Mouse (Mus musculus): ENCODE data around the gene Spata25. TPM values are rescaled to one million over a fixed set of nuclear protein-coding genes. Genes with fewer than 3 reads are reported as not detected.
"Not testable (repeated sequence)": the region's sequence is repeated elsewhere in the genome, so short reads cannot be mapped to it uniquely, and the experiment has no call there.

The Spata25 gene
- polyA plus RNA-seq, 1 experiment from 2014 or later, result not detected

- H3K36me3 ChIP-seq; H3K9me3 ChIP-seq (replicated peaks); H3K4me2 ChIP-seq (replicated peaks); H3K4me3 ChIP-seq (replicated peaks); ATAC-seq (ENCODE audit: insufficient number of reproducible peaks, low FRiP score, low TSS enrichment, low read depth); H3K9ac ChIP-seq; H3K27ac ChIP-seq (replicated peaks); H3K27me3 ChIP-seq: not testable (repeated sequence)
- 96% methylated on average over 9 of the region's 9 CpGs for WGBS
- peaks cover 24% of the 10 kb centered on the region for H3K4me1 ChIP-seq
Measured at GRCm38 (mm10) chr2:164863411-164863810, 35.1 kb upstream of the Spata25 start.

GRCm38 (mm10) chr2:164862179-164862861, 34.0 kb upstream of the Spata25 start:
- WGBS, result 30% methylated on average over 9 of the region's 9 CpGs
- Histone ChIP-seq H3K27ac (replicated peaks) (peak overlapping the region; percentile 41), H3K4me3 (replicated peaks) (no peak overlapping the region), H3K9me3 (replicated peaks) (no peaks in the 10 kb centered on the region), H3K36me3 (no peaks in the 10 kb centered on the region), H3K4me1 (peaks cover 35% of the 10 kb centered on the region), H3K9ac (no peak overlapping the region), H3K27me3 (no peaks in the 10 kb centered on the region; the same call in 1 of the 2 replicates), H3K4me2 (replicated peaks) (no peak overlapping the region)
- 0 out of 2 replicates have a peak, but pooled peaks have one; percentile 66 for ATAC-seq (ENCODE audit: insufficient number of reproducible peaks, low FRiP score, low TSS enrichment, low read depth)

- no peak overlapping the region for H3K4me3 ChIP-seq (replicated peaks)
- no peak overlapping the region for H3K4me2 ChIP-seq (replicated peaks)
- H3K27ac ChIP-seq (replicated peaks), result no peak overlapping the region
- no peaks in the 10 kb centered on the region for H3K9me3 ChIP-seq (replicated peaks)
- H3K27me3 ChIP-seq, result peaks cover 6% of the 10 kb centered on the region
- peaks cover 47% of the 10 kb centered on the region for H3K4me1 ChIP-seq
- ATAC-seq (ENCODE audit: insufficient number of reproducible peaks, low FRiP score, low TSS enrichment, low read depth), result no peak
- WGBS, result 51% methylated on average over 4 of the region's 4 CpGs
- H3K9ac ChIP-seq, result no peak overlapping the region
- no peaks in the 10 kb centered on the region for H3K36me3 ChIP-seq
Measured at GRCm38 (mm10) chr2:164861094-164861493, 32.8 kb upstream of the Spata25 start.

- Histone ChIP-seq H3K4me3 (replicated peaks) (no peak overlapping the region), H3K27me3 (peaks cover 6% of the 10 kb centered on the region), H3K4me2 (replicated peaks) (no peak overlapping the region), H3K9me3 (replicated peaks) (no peaks in the 10 kb centered on the region), H3K9ac (no peak overlapping the region), H3K27ac (replicated peaks) (no peak overlapping the region), H3K36me3 (no peaks in the 10 kb centered on the region), H3K4me1 (peaks cover 48% of the 10 kb centered on the region)
- 58% methylated on average over 9 of the region's 9 CpGs for WGBS
- ATAC-seq (ENCODE audit: insufficient number of reproducible peaks, low FRiP score, low TSS enrichment, low read depth), result no peak
Measured at GRCm38 (mm10) chr2:164859640-164860432, 31.5 kb upstream of the Spata25 start.

GRCm38 (mm10) chr2:164859155-164859554, 30.8 kb upstream of the Spata25 start:
- H3K4me3 ChIP-seq (replicated peaks), result no peak overlapping the region
- H3K27me3 ChIP-seq, result peaks cover 9% of the 10 kb centered on the region
- ATAC-seq (ENCODE audit: insufficient number of reproducible peaks, low FRiP score, low TSS enrichment, low read depth), result no peak
- H3K4me2 ChIP-seq (replicated peaks), result no peak overlapping the region
- 44% methylated on average over 2 of the region's 2 CpGs for WGBS
- H3K9ac ChIP-seq, result no peak overlapping the region
- no peaks in the 10 kb centered on the region for H3K9me3 ChIP-seq (replicated peaks)
- no peak overlapping the region for H3K27ac ChIP-seq (replicated peaks)
- H3K4me1 ChIP-seq, result peaks cover 48% of the 10 kb centered on the region
- H3K36me3 ChIP-seq, result no peaks in the 10 kb centered on the region

GRCm38 (mm10) chr2:164857842-164858553, 29.7 kb upstream of the Spata25 start:
- peaks cover 11% of the 10 kb centered on the region for H3K27me3 ChIP-seq
- peak overlapping the region; percentile 88 for H3K27ac ChIP-seq (replicated peaks)
- H3K4me3 ChIP-seq (replicated peaks), result peak overlapping the region; percentile 61
- H3K36me3 ChIP-seq, result 0 out of 2 replicates have a peak, but pooled peaks cover 3% of the 10 kb centered on the region
- H3K4me2 ChIP-seq (replicated peaks), result peak overlapping the region; percentile 97
- WGBS, result 3% methylated on average over 19 of the region's 19 CpGs
- H3K9ac ChIP-seq, result peak overlapping the region; percentile 39
- H3K9me3 ChIP-seq (replicated peaks), result no peaks in the 10 kb centered on the region
- no peak for ATAC-seq (ENCODE audit: insufficient number of reproducible peaks, low FRiP score, low TSS enrichment, low read depth)
- H3K4me1 ChIP-seq, result peaks cover 48% of the 10 kb centered on the region

- Histone ChIP-seq H3K27me3 (peaks cover 11% of the 10 kb centered on the region), H3K9me3 (replicated peaks) (no peaks in the 10 kb centered on the region), H3K36me3 (peaks cover 5% of the 10 kb centered on the region), H3K4me1 (peaks cover 43% of the 10 kb centered on the region), H3K27ac (replicated peaks) (peak within 1 kb of the TSS; percentile 88), H3K9ac (peak within 1 kb of the TSS; percentile 39), H3K4me2 (replicated peaks) (peak within 1 kb of the TSS; percentile 97), H3K4me3 (replicated peaks) (peak within 1 kb of the TSS; percentile 61)
- peak; percentile 77 for ATAC-seq (ENCODE audit: insufficient number of reproducible peaks, low FRiP score, low TSS enrichment, low read depth)
- 0% methylated on average over 44 of the region's 47 CpGs for WGBS
Measured at GRCm38 (mm10) chr2:164857101-164857821, 28.9 kb upstream of the Spata25 start, which contains the start of gene Pltp. Pltp (minus strand) TSS chr2:164857711.

- 1% methylated on average over 42 of the region's 42 CpGs for WGBS
- Histone ChIP-seq H3K9ac (peak overlapping the region; percentile 39; the same call in 1 of the 2 replicates), H3K36me3 (peaks cover 12% of the 10 kb centered on the region), H3K4me1 (peaks cover 35% of the 10 kb centered on the region), H3K27ac (replicated peaks) (peak overlapping the region; percentile 88), H3K4me2 (replicated peaks) (peak overlapping the region; percentile 97), H3K4me3 (replicated peaks) (peak overlapping the region; percentile 61), H3K9me3 (replicated peaks) (no peaks in the 10 kb centered on the region), H3K27me3 (peaks cover 11% of the 10 kb centered on the region)
- ATAC-seq (ENCODE audit: insufficient number of reproducible peaks, low FRiP score, low TSS enrichment, low read depth), result peak; percentile 36; the same call in 1 of the 2 replicates
Measured at GRCm38 (mm10) chr2:164856309-164857100, 28.2 kb upstream of the Spata25 start.

- H3K4me3 ChIP-seq (replicated peaks), result peak overlapping the region; percentile 61; the same call in 1 of the 2 replicates
- peak overlapping the region; percentile 97 for H3K4me2 ChIP-seq (replicated peaks)
- H3K4me1 ChIP-seq, result peaks cover 30% of the 10 kb centered on the region
- not testable (repeated sequence) for H3K9ac ChIP-seq; ATAC-seq (ENCODE audit: insufficient number of reproducible peaks, low FRiP score, low TSS enrichment, low read depth); H3K9me3 ChIP-seq (replicated peaks); H3K27ac ChIP-seq (replicated peaks)
- H3K27me3 ChIP-seq, result peaks cover 11% of the 10 kb centered on the region
- WGBS, result 75% methylated on average over 5 of the region's 5 CpGs
- H3K36me3 ChIP-seq, result peaks cover 21% of the 10 kb centered on the region
Measured at GRCm38 (mm10) chr2:164855572-164855971, 27.2 kb upstream of the Spata25 start.

GRCm38 (mm10) chr2:164850061-164850460, 21.7 kb upstream of the Spata25 start:
- Histone ChIP-seq H3K27ac (replicated peaks) (no peak overlapping the region), H3K4me2 (replicated peaks) (no peak overlapping the region), H3K4me3 (replicated peaks) (no peak overlapping the region), H3K36me3 (peaks cover 38% of the 10 kb centered on the region), H3K4me1 (no peaks in the 10 kb centered on the region), H3K9me3 (replicated peaks) (no peaks in the 10 kb centered on the region), H3K27me3 (peaks cover 5% of the 10 kb centered on the region), H3K9ac (no peak overlapping the region)
- no peak for ATAC-seq (ENCODE audit: insufficient number of reproducible peaks, low FRiP score, low TSS enrichment, low read depth)
- 86% methylated on average over 8 of the region's 8 CpGs for WGBS

Data from embryonic facial prominence, embryonic 15.5 days (tissue).